Comparison of ENCODE assay signal across 15 mouse cellular contexts in the genomic region with DNA sequence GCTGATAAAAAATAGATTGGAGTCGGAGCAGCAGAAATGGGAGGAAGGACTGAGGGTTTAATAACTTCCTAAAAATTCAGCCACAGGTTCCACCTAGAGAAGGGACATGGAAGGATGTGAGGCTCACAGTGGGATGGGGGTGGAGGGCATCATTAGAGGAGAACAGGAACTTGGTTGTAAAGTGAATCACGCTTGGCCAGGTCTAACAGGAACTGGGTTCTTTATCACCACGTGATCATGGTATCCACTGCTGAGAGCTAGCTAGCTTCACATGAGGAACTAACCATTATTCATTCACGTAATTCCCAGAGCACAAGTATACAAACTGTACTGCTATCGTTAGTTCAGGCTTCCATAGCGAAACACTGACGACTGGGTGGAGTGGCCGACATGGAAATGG. TPM values are rescaled to one million over a fixed set of nuclear protein-coding genes. Genes with fewer than 3 reads are reported as not detected.
DNase-seq lines count a peak whose midpoint lies in the region; ATAC-seq and TF ChIP-seq lines count a peak whose summit lies in the region.
"Had no signal": no experiment of that assay in that cellular context is flagged by ENCODE, and none has a peak within 500 bp of the region (broad histone marks: within the 10 kb centered on the region; RNA-seq: fewer than 3 reads in every experiment).

No protein-coding gene starts in this region.

- H3K27ac ChIP-seq in liver, postnatal 0 days (ENCODE audit: low read depth): no peak overlapping the region
- H3K27ac ChIP-seq in liver, embryonic 11.5 days (ENCODE audit: low read depth, low read length): no peak overlapping the region
- peak overlapping the region; percentile 83 for H3K27ac ChIP-seq in intestine, embryonic 15.5 days
- peak overlapping the region; percentile 91 for H3K27ac ChIP-seq in stomach, embryonic 16.5 days (ENCODE audit: low read length)
- H3K27ac ChIP-seq: embryonic facial prominence, embryonic 15.5 days had no signal

- no peaks in the 10 kb centered on the region for H3K9me3 ChIP-seq in liver, postnatal 0 days (ENCODE audit: low read length)
- H3K9me3 ChIP-seq in liver, embryonic 11.5 days (ENCODE audit: control insufficient read depth, low read length): no peaks in the 10 kb centered on the region
- no peaks in the 10 kb centered on the region for H3K9me3 ChIP-seq in intestine, embryonic 15.5 days
- no peaks in the 10 kb centered on the region for H3K9me3 ChIP-seq in stomach, embryonic 16.5 days (replicated peaks; ENCODE audit: control insufficient read depth, low read length)
- H3K9me3 ChIP-seq: embryonic facial prominence, embryonic 15.5 days had no signal

- no peak for TF ChIP-seq EP300 in liver, postnatal 0 days (IDR thresholded peaks at IDR 0.05; ENCODE audit: low read depth)

- H3K4me1 ChIP-seq in liver, postnatal 0 days (ENCODE audit: insufficient read depth): no peaks in the 10 kb centered on the region; the same call in 1 of the 2 replicates
- no peaks in the 10 kb centered on the region for H3K4me1 ChIP-seq in liver, embryonic 11.5 days (replicated peaks; ENCODE audit: control insufficient read depth, insufficient read depth, low read length)
- peaks cover 9% of the 10 kb centered on the region for H3K4me1 ChIP-seq in intestine, embryonic 15.5 days (replicated peaks)
- peaks cover 22% of the 10 kb centered on the region for H3K4me1 ChIP-seq in stomach, embryonic 16.5 days (ENCODE audit: control insufficient read depth, insufficient read depth, low read length)
- H3K4me1 ChIP-seq: embryonic facial prominence, embryonic 15.5 days had no signal

- no peaks in the 10 kb centered on the region for H3K27me3 ChIP-seq in liver, postnatal 0 days (ENCODE audit: insufficient read depth, low read length)
- H3K27me3 ChIP-seq in liver, embryonic 11.5 days (replicated peaks; ENCODE audit: control insufficient read depth, insufficient read depth, low read length): no peaks in the 10 kb centered on the region
- no peaks in the 10 kb centered on the region for H3K27me3 ChIP-seq in intestine, embryonic 15.5 days (replicated peaks)
- no peaks in the 10 kb centered on the region for H3K27me3 ChIP-seq in stomach, embryonic 16.5 days (ENCODE audit: control insufficient read depth, insufficient read depth, low read length)
- H3K27me3 ChIP-seq: embryonic facial prominence, embryonic 15.5 days had no signal

- ATAC-seq in liver, postnatal 0 days: peak; percentile 29; the same call in 1 of the 2 replicates
- ATAC-seq in liver, embryonic 11.5 days (replicated peaks; ENCODE audit: low FRiP score): no peak
- ATAC-seq in intestine, embryonic 15.5 days: peak; percentile 25; the same call in 1 of the 2 replicates
- 0 out of 2 replicates have a peak, but pooled peaks have one; percentile 18 for ATAC-seq in stomach, embryonic 16.5 days (ENCODE audit: insufficient read depth, low FRiP score)
- ATAC-seq: forebrain, embryonic 14.5 days; hindbrain, embryonic 16.5 days had no signal

- TF ChIP-seq CTCF in liver, postnatal 0 days (IDR thresholded peaks at IDR 0.05; ENCODE audit: low read depth): no peak

- H3K9ac ChIP-seq in liver, postnatal 0 days (replicated peaks): no peak overlapping the region
- H3K9ac ChIP-seq in liver, embryonic 11.5 days (ENCODE audit: low read depth, low read length): no peak overlapping the region
- H3K9ac ChIP-seq in intestine, embryonic 15.5 days: no peak overlapping the region
- no peak overlapping the region for H3K9ac ChIP-seq in stomach, embryonic 16.5 days (ENCODE audit: low read length)
- H3K9ac ChIP-seq: embryonic facial prominence, embryonic 15.5 days had no signal

- WGBS in liver, postnatal 0 days (ENCODE audit: insufficient replicate concordance): 31% methylated on average over 8 of the region's 8 CpGs
- WGBS in liver, embryonic 11.5 days: 54% methylated on average over 8 of the region's 8 CpGs
- 37% methylated on average over 8 of the region's 8 CpGs for WGBS in intestine, embryonic 15.5 days
- 40% methylated on average over 8 of the region's 8 CpGs for WGBS in stomach, embryonic 16.5 days

- peak; percentile 9 for DNase-seq in liver, postnatal 0 days
- DNase-seq in liver, embryonic 11.5 days (ENCODE audit: low spot score): no peak
- DNase-seq in MEL-GATA-1-ER (ENCODE audit: extremely low read depth, low read depth): peak; percentile 49
- DNase-seq in layer of hippocampus, adult 9-11 months: no peak
- no peak for DNase-seq in urinary bladder, adult 18-20 months (ENCODE audit: low spot score in 2 of 2)
- DNase-seq: cerebellum, adult 11 months; liver; retina, postnatal 1 day; spleen, adult 18-20 months; thymus, adult 2 months had no signal

- no peaks in the 10 kb centered on the region for H3K36me3 ChIP-seq in liver, postnatal 0 days (replicated peaks; ENCODE audit: insufficient read depth, low read length)
- H3K36me3 ChIP-seq in liver, embryonic 11.5 days (ENCODE audit: control insufficient read depth, insufficient read depth, low read length): no peaks in the 10 kb centered on the region
- H3K36me3 ChIP-seq in intestine, embryonic 15.5 days: no peaks in the 10 kb centered on the region
- no peaks in the 10 kb centered on the region for H3K36me3 ChIP-seq in stomach, embryonic 16.5 days (ENCODE audit: control insufficient read depth, insufficient read depth, low read length)
- H3K36me3 ChIP-seq: embryonic facial prominence, embryonic 15.5 days had no signal

- H3K4me3 ChIP-seq in liver, postnatal 0 days (ENCODE audit: low read depth, low read length): no peak overlapping the region
- H3K4me3 ChIP-seq in liver, embryonic 11.5 days (ENCODE audit: low read depth, low read length): no peak overlapping the region
- H3K4me3 ChIP-seq in intestine, embryonic 15.5 days (replicated peaks): no peak overlapping the region
- no peak overlapping the region for H3K4me3 ChIP-seq in stomach, embryonic 16.5 days (replicated peaks; ENCODE audit: low read length)
- H3K4me3 ChIP-seq: embryonic facial prominence, embryonic 15.5 days had no signal

- H3K4me2 ChIP-seq in liver, postnatal 0 days (ENCODE audit: low read depth, low read length): no peak overlapping the region
- no peak overlapping the region for H3K4me2 ChIP-seq in liver, embryonic 11.5 days
- no peak overlapping the region for H3K4me2 ChIP-seq in intestine, embryonic 15.5 days (replicated peaks)
- peak overlapping the region; percentile 37; the same call in 1 of the 2 replicates for H3K4me2 ChIP-seq in stomach, embryonic 16.5 days (ENCODE audit: low read depth, low read length)
- H3K4me2 ChIP-seq: embryonic facial prominence, embryonic 15.5 days had no signal

RNA-seq across cellular contexts. Expression of a gene that starts 26.9 kb away (rescaled TPM):
- 0.05 and 0.13 TPM in 2 replicates for polyA plus RNA-seq in liver, postnatal 0 days (2015; fragmentation: Nextera tagmentation; extraction: Ambion mirVana)
- polyA plus RNA-seq in liver, embryonic 11.5 days (2014; fragmentation: Nextera tagmentation; extraction: Ambion mirVana): 0.16 and 0.18 TPM in 2 replicates
- 1.6 and 1.9 TPM in 2 replicates for polyA plus RNA-seq in intestine, embryonic 15.5 days (2015; fragmentation: Nextera tagmentation; extraction: Ambion mirVana)
- polyA plus RNA-seq in stomach, embryonic 16.5 days (2015; fragmentation: Nextera tagmentation; extraction: Ambion mirVana): 5.0 and 5.1 TPM in 2 replicates

Comparison
In these comparisons a context has a peak if more than half of its experiments do, and no peak if none do; other contexts are left out.
1. DNase-seq: peak in liver, postnatal 0 days (single experiment) and MEL-GATA-1-ER (single experiment); none in liver, embryonic 11.5 days (single experiment), layer of hippocampus, adult 9-11 months (single experiment) and urinary bladder, adult 18-20 months (0 of 2).
2. H3K27ac ChIP-seq: peak in intestine, embryonic 15.5 days (single experiment) and stomach, embryonic 16.5 days (single experiment); none in liver, postnatal 0 days (single experiment) and liver, embryonic 11.5 days (single experiment).